Mouse (Mus musculus) megakaryocyte, embryonic 14.5 days (primary cell): ENCODE measurements around the gene Ucn.

Source experiments
- FLI1 ChIP-seq: IDR thresholded peaks from 2 replicates; pipeline ENCODE4 v1.6.1; 2012; ENCODE audit warnings: low read length, inconsistent platforms, mixed read lengths
- GATA1 ChIP-seq: IDR thresholded peaks from 3 replicates; pipeline ENCODE4 v1.6.1; 2012; ENCODE audit warnings: mixed read lengths, low read length, inconsistent platforms, borderline replicate concordance

DNA sequence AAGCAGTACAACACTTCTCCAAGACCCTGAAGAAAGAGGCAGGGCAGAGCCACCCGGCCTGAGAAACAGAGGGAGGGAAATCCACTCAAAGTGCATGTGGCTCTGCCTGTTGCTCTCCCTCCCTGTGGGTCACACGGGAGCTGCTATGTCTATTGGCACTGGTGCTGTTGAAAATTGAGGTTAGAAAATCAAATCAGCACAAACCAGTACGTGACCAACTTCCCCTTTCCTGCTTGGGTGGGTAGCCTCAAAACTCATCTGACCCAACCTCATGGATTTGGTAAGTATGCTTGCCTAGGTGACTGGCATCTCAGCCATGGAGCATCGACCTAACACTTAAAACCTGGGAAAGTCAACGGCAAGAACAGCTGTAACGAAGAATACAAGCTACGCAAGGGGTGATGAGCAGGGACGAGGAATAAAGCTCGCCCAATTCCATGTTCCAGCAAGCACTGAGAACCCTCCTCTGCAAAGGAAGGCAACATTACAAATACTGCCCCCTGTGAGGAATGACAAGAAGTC is 32.8 kb downstream of the Ucn start, which contains the start of gene Dnajc5g:
- TF ChIP-seq GATA1 (no peak), FLI1 (no peak)
